Mouse (Mus musculus) stomach, postnatal 0 days (tissue): ENCODE results near the gene Bank1.

Source experiments
- CTCF ChIP-seq: IDR thresholded peaks from 2 replicates; pipeline ENCODE4 v1.5.1; 2016; ENCODE audit warnings: antibody characterized with exemption, low read depth, mild to moderate bottlenecking, moderate library complexity
- EP300 ChIP-seq: optimal IDR thresholded peaks from 2 replicates; pipeline ENCODE3; 2016; ENCODE audit warnings: antibody characterized with exemption

DNA sequence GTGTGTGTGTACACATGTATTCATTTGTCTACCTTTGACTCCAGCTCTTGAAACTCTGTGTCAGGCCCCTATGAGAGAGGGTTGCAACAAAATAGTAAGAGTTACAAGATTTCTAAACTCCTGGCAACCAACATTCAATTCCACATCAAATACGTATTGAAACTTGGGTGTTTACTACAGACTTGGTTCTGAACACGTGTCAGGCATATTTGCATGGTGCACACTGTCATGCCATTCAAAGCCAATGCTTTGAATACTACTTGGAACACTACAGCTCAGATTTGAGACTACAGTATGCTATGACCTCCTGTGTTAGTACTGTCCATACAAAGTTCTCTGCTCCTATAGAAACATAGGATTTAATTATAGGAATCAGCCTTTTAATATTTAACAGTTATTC is 38.0 kb downstream of the Bank1 start:
- TF ChIP-seq CTCF (no peak), EP300 (no peak)
